Mouse (Mus musculus) E14TG2a.4 (cell line): ENCODE results near the gene Fkrp.

Source experiments
- CTCF ChIP-seq: conservative IDR thresholded peaks from 2 replicates; pipeline ENCODE4 v1.5.1; 2014; ENCODE audit warnings: low read length
- NANOG ChIP-seq: IDR thresholded peaks from 2 replicates; pipeline ENCODE4 v1.6.1; 2014; ENCODE audit warnings: borderline replicate concordance, low read length, mixed read lengths
- POU5F1 ChIP-seq: IDR thresholded peaks from 2 replicates; pipeline ENCODE4 v1.6.1; 2014; ENCODE audit warnings: low read length, borderline replicate concordance

- TF ChIP-seq CTCF (no peak), NANOG (no peak), POU5F1 (no peak)
Observed at GRCm38 (mm10) chr7:16782555-16783125, 33.9 kb downstream of the Fkrp start.
